Mouse (Mus musculus): ENCODE results near the gene Clec4g. TPM values are rescaled to one million over a fixed set of nuclear protein-coding genes. Genes with fewer than 3 reads are reported as not detected.

Clec4g gene
- polyA plus RNA-seq, 1 experiment: not detected

DNA sequence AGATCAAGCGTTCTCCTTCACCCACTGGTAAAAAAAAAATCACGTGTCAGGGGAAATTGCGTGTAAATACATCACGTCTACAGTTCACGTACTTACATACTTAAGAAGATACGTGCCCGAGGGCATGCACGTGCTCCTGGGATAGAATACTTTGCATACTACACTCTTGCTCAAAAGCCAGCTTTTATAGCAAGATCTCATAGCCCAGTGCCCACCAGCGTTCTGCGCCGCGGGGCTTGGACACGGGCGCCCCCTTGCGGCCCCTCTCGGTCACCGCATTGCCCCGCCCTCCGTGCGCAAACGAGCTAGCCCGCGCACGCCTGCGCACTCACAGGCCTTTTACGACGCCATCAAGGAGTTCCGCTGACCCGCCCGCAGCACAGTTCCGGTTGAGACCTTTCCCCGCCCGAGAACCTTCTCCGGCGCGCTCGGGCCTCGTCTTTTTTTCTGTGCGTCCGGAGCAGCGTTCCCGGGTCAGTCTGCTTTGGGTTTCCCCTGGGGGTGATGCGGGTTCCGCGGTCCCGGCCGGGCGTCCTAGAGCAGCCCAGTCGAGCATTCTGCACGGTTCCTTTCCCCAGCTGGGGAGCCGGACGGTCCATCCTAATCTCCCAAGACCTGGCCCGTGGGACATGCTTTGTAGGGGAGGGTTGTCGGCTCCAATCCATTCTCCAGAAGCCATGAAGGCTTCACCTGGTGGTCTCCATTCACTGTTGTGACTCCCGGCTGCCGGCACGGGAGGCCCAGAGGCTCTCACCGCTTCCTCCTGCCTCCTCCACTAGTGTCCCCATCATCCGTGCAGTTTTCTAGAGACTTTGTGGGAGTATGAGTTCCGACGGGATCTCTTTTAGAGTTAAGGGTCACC lies 44.1 kb downstream of the Clec4g start, which contains the start of gene Trappc5:
Gene Trappc5 (plus strand): TSS at position 169 of the 862 bp plus-strand sequence.
- Histone ChIP-seq H3K27ac (ENCODE audit: insufficient read depth, low read depth, low read length) (peak within 1 kb of the TSS; percentile 47; the same call in 1 of the 2 replicates), H3K4me1 (ENCODE audit: control insufficient read depth, insufficient read depth, low read length) (peaks cover 18% of the 10 kb centered on the region; the same call in 1 of the 2 replicates), H3K4me3 (ENCODE audit: insufficient read depth, low read depth, low read length) (peak within 1 kb of the TSS; percentile 77)
- peak; percentile 75; the same call in 1 of the 2 replicates for TF ChIP-seq POLR2A (IDR thresholded peaks at IDR 0.05; ENCODE audit: insufficient read depth, low read depth, low read length)
- peak; percentile 96 for TF ChIP-seq CTCF (IDR thresholded peaks at IDR 0.05; ENCODE audit: insufficient read depth, low read depth, low read length)
- under 1% methylated on average over 61 of the region's 61 CpGs for WGBS

GRCm38 (mm10) chr8:3674671-3675070 lies 45.8 kb downstream of the Clec4g start:
- TF ChIP-seq CTCF (IDR thresholded peaks at IDR 0.05; ENCODE audit: insufficient read depth, low read depth, low read length): no peak
- TF ChIP-seq POLR2A (IDR thresholded peaks at IDR 0.05; ENCODE audit: insufficient read depth, low read depth, low read length): no peak
- WGBS: 56% methylated on average over 3 of the region's 3 CpGs
- H3K4me3 ChIP-seq (ENCODE audit: insufficient read depth, low read depth, low read length): no peak overlapping the region
- H3K27ac ChIP-seq (ENCODE audit: insufficient read depth, low read depth, low read length): no peak overlapping the region
- peaks cover 15% of the 10 kb centered on the region; the same call in 1 of the 2 replicates for H3K4me1 ChIP-seq (ENCODE audit: control insufficient read depth, insufficient read depth, low read length)

- TF ChIP-seq CTCF (IDR thresholded peaks at IDR 0.05; ENCODE audit: insufficient read depth, low read depth, low read length): peak; percentile 99
- 0 out of 2 replicates have a peak, but pooled peaks have one; percentile 47 for TF ChIP-seq POLR2A (IDR thresholded peaks at IDR 0.05; ENCODE audit: insufficient read depth, low read depth, low read length)
- WGBS: under 1% methylated on average over 23 of the region's 23 CpGs
- Histone ChIP-seq H3K4me1 (ENCODE audit: control insufficient read depth, insufficient read depth, low read length) (no peaks in the 10 kb centered on the region), H3K4me3 (ENCODE audit: insufficient read depth, low read depth, low read length) (peak within 1 kb of the TSS; percentile 77), H3K27ac (ENCODE audit: insufficient read depth, low read depth, low read length) (peak within 1 kb of the TSS; percentile 95)
Measured at GRCm38 (mm10) chr8:3671980-3672491, 48.4 kb downstream of the Clec4g start, which contains the start of gene Fcor. TSS of gene Fcor (minus strand) at chr8:3672362.

DNA sequence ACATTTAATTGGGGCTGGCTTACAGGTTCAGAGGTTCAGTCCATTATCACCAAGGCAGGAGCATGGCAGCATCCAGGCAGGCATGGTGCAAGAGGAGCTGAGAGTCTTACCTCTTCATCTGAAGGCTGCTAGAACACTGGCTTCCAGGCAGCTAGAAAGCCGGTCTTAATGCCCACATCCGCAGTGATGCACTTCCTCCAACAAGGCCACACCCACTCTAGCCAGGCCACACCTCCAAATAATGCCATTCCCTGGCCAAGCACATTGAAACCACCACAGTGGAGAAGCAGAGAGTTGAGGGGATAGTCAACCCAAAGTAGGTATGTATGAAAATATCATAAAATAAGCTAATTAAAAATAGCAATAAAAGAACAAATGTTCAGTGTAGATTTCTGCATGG lies 50.1 kb downstream of the Clec4g start:
- Histone ChIP-seq H3K4me1 (ENCODE audit: control insufficient read depth, insufficient read depth, low read length) (no peaks in the 10 kb centered on the region), H3K27ac (ENCODE audit: insufficient read depth, low read depth, low read length) (no peak overlapping the region), H3K4me3 (ENCODE audit: insufficient read depth, low read depth, low read length) (no peak overlapping the region)
- 78% methylated on average over 2 of the region's 2 CpGs for WGBS
- TF ChIP-seq POLR2A (IDR thresholded peaks at IDR 0.05; ENCODE audit: insufficient read depth, low read depth, low read length): no peak
- TF ChIP-seq CTCF (IDR thresholded peaks at IDR 0.05; ENCODE audit: insufficient read depth, low read depth, low read length): no peak

GRCm38 (mm10) chr8:3665507-3665906 lies 54.9 kb downstream of the Clec4g start, which contains the start of gene Mcemp1:
TSS of gene Mcemp1 (plus strand) at chr8:3665754.
- no peak for TF ChIP-seq POLR2A (IDR thresholded peaks at IDR 0.05; ENCODE audit: insufficient read depth, low read depth, low read length)
- TF ChIP-seq CTCF (IDR thresholded peaks at IDR 0.05; ENCODE audit: insufficient read depth, low read depth, low read length): no peak
- H3K4me1 ChIP-seq (ENCODE audit: control insufficient read depth, insufficient read depth, low read length): no peaks in the 10 kb centered on the region
- H3K27ac ChIP-seq (ENCODE audit: insufficient read depth, low read depth, low read length): no peak within 1 kb of the TSS
- 83% methylated on average over 6 of the region's 6 CpGs for WGBS
- no peak within 1 kb of the TSS for H3K4me3 ChIP-seq (ENCODE audit: insufficient read depth, low read depth, low read length)

GRCm38 (mm10) chr8:3664405-3664804 lies 56.0 kb downstream of the Clec4g start:
- Histone ChIP-seq H3K4me3 (ENCODE audit: insufficient read depth, low read depth, low read length) (no peak overlapping the region), H3K27ac (ENCODE audit: insufficient read depth, low read depth, low read length) (no peak overlapping the region), H3K4me1 (ENCODE audit: control insufficient read depth, insufficient read depth, low read length) (no peaks in the 10 kb centered on the region)
- TF ChIP-seq CTCF (IDR thresholded peaks at IDR 0.05; ENCODE audit: insufficient read depth, low read depth, low read length) (no peak), POLR2A (IDR thresholded peaks at IDR 0.05; ENCODE audit: insufficient read depth, low read depth, low read length) (no peak)
- WGBS: 52% methylated on average over 5 of the region's 5 CpGs

- Histone ChIP-seq H3K27ac (ENCODE audit: insufficient read depth, low read depth, low read length) (no peak overlapping the region), H3K4me3 (ENCODE audit: insufficient read depth, low read depth, low read length) (no peak overlapping the region), H3K4me1 (ENCODE audit: control insufficient read depth, insufficient read depth, low read length) (peaks cover 4% of the 10 kb centered on the region; the same call in 1 of the 2 replicates)
- 77% methylated on average over 8 of the region's 8 CpGs for WGBS
- TF ChIP-seq CTCF (IDR thresholded peaks at IDR 0.05; ENCODE audit: insufficient read depth, low read depth, low read length): no peak
Measured at GRCm38 (mm10) chr8:3660889-3661288, 59.6 kb downstream of the Clec4g start.

Other genes with a start within 250 kb of the Clec4g start
- not detected in 2 replicates for gene Tex45, start 249.8 kb downstream of the Clec4g start, polyA plus RNA-seq (2012; ENCODE audit: insufficient read depth, insufficient read length, low replicate concordance, missing spikeins)
- gene Zfp358, start 227.5 kb downstream of the Clec4g start, polyA plus RNA-seq (2012; ENCODE audit: insufficient read depth, insufficient read length, low replicate concordance, missing spikeins): not detected in 2 replicates
- gene Mcoln1, start 220.2 kb downstream of the Clec4g start, polyA plus RNA-seq (2012; ENCODE audit: insufficient read depth, insufficient read length, low replicate concordance, missing spikeins): 296 TPM in 1 of 2 replicates, not detected in the other
- not detected in 2 replicates for gene Pnpla6, start 205.3 kb downstream of the Clec4g start, polyA plus RNA-seq (2012; ENCODE audit: insufficient read depth, insufficient read length, low replicate concordance, missing spikeins)
- gene C330021F23Rik, start 152.7 kb downstream of the Clec4g start, polyA plus RNA-seq (2012; ENCODE audit: insufficient read depth, insufficient read length, low replicate concordance, missing spikeins): not detected in 2 replicates
- gene Camsap3, start 133.4 kb downstream of the Clec4g start, polyA plus RNA-seq (2012; ENCODE audit: insufficient read depth, insufficient read length, low replicate concordance, missing spikeins): not detected in 2 replicates
- gene Xab2, start 99.3 kb downstream of the Clec4g start, polyA plus RNA-seq (2012; ENCODE audit: insufficient read depth, insufficient read length, low replicate concordance, missing spikeins): not detected in 2 replicates
- not detected in 2 replicates for gene Pet100, start 99.1 kb downstream of the Clec4g start, polyA plus RNA-seq (2012; ENCODE audit: insufficient read depth, insufficient read length, low replicate concordance, missing spikeins)
- not detected in 2 replicates for gene Pcp2, start 95.1 kb downstream of the Clec4g start, polyA plus RNA-seq (2012; ENCODE audit: insufficient read depth, insufficient read length, low replicate concordance, missing spikeins)
- not detected in 2 replicates for gene Stxbp2, start 89.7 kb downstream of the Clec4g start, polyA plus RNA-seq (2012; ENCODE audit: insufficient read depth, insufficient read length, low replicate concordance, missing spikeins)
- not detected in 2 replicates for gene Retn, start 64.9 kb downstream of the Clec4g start, polyA plus RNA-seq (2012; ENCODE audit: insufficient read depth, insufficient read length, low replicate concordance, missing spikeins)
- not detected in 2 replicates for gene Mcemp1, start 54.9 kb downstream of the Clec4g start, polyA plus RNA-seq (2012; ENCODE audit: insufficient read depth, insufficient read length, low replicate concordance, missing spikeins)
- not detected in 2 replicates for gene Fcor, start 48.3 kb downstream of the Clec4g start, polyA plus RNA-seq (2012; ENCODE audit: insufficient read depth, insufficient read length, low replicate concordance, missing spikeins)
- not detected in 2 replicates for gene Trappc5, start 44.4 kb downstream of the Clec4g start, polyA plus RNA-seq (2012; ENCODE audit: insufficient read depth, insufficient read length, low replicate concordance, missing spikeins)
- gene Fcer2a, start 26.5 kb downstream of the Clec4g start, polyA plus RNA-seq (2012; ENCODE audit: insufficient read depth, insufficient read length, low replicate concordance, missing spikeins): not detected in 2 replicates
- not detected in 2 replicates for gene Cd209a, start 28.3 kb upstream of the Clec4g start, polyA plus RNA-seq (2012; ENCODE audit: insufficient read depth, insufficient read length, low replicate concordance, missing spikeins)
- gene Cd209e, start 133.7 kb upstream of the Clec4g start, polyA plus RNA-seq (2012; ENCODE audit: insufficient read depth, insufficient read length, low replicate concordance, missing spikeins): not detected in 2 replicates
- not detected in 2 replicates for gene Cd209d, start 157.9 kb upstream of the Clec4g start, polyA plus RNA-seq (2012; ENCODE audit: insufficient read depth, insufficient read length, low replicate concordance, missing spikeins)
- not detected in 2 replicates for gene Cd209b, start 206.2 kb upstream of the Clec4g start, polyA plus RNA-seq (2012; ENCODE audit: insufficient read depth, insufficient read length, low replicate concordance, missing spikeins)
- not detected in 2 replicates for gene Cd209c, start 234.1 kb upstream of the Clec4g start, polyA plus RNA-seq (2012; ENCODE audit: insufficient read depth, insufficient read length, low replicate concordance, missing spikeins)